Mouse (Mus musculus): ENCODE measurements around the gene Arr3. TPM values are rescaled to one million over a fixed set of nuclear protein-coding genes. Genes with fewer than 3 reads are reported as not detected.

The Arr3 gene
- polyA plus RNA-seq, 1 experiment from 2014 or later = 1.2 TPM

GRCm38 (mm10) chrX:100624242-100624641 is 18.9 kb downstream of the Arr3 start:
- H3K4me3 ChIP-seq (ENCODE audit: low read length) = no peak overlapping the region
- 83% methylated on average over 4 of the region's 4 CpGs for WGBS
- no peak overlapping the region for H3K9ac ChIP-seq (ENCODE audit: low read length)
- H3K36me3 ChIP-seq (ENCODE audit: control insufficient read depth, insufficient read depth) = peaks cover 6% of the 10 kb centered on the region; the same call in 1 of the 2 replicates
- ATAC-seq (replicated peaks; ENCODE audit: extremely low read depth, insufficient read depth, low FRiP score) = no peak
- H3K9me3 ChIP-seq (replicated peaks; ENCODE audit: control insufficient read depth, low read length) = no peaks in the 10 kb centered on the region
- no peaks in the 10 kb centered on the region for H3K27me3 ChIP-seq (ENCODE audit: control insufficient read depth, insufficient read depth, low read length)
- no peak overlapping the region for H3K4me2 ChIP-seq (ENCODE audit: low read depth, low read length)
- H3K4me1 ChIP-seq (ENCODE audit: control insufficient read depth, insufficient read depth, low read length) = peaks cover 7% of the 10 kb centered on the region
- no peak overlapping the region for H3K27ac ChIP-seq (ENCODE audit: low read length)

GRCm38 (mm10) chrX:100625146-100625545 is 19.8 kb downstream of the Arr3 start:
- no peak overlapping the region for H3K27ac ChIP-seq (ENCODE audit: low read length)
- no peaks in the 10 kb centered on the region for H3K9me3 ChIP-seq (replicated peaks; ENCODE audit: control insufficient read depth, low read length)
- WGBS = 32% methylated on average over 7 of the region's 7 CpGs
- H3K4me1 ChIP-seq (ENCODE audit: control insufficient read depth, insufficient read depth, low read length) = peaks cover 7% of the 10 kb centered on the region
- peak overlapping the region; percentile 74 for H3K9ac ChIP-seq (ENCODE audit: low read length)
- ATAC-seq (replicated peaks; ENCODE audit: extremely low read depth, insufficient read depth, low FRiP score) = no peak
- peak overlapping the region; percentile 64 for H3K4me2 ChIP-seq (ENCODE audit: low read depth, low read length)
- no peaks in the 10 kb centered on the region for H3K27me3 ChIP-seq (ENCODE audit: control insufficient read depth, insufficient read depth, low read length)
- peak overlapping the region; percentile 72 for H3K4me3 ChIP-seq (ENCODE audit: low read length)
- peaks cover 6% of the 10 kb centered on the region; the same call in 1 of the 2 replicates for H3K36me3 ChIP-seq (ENCODE audit: control insufficient read depth, insufficient read depth)

GRCm38 (mm10) chrX:100625546-100625801 is 20.2 kb downstream of the Arr3 start, which contains the start of gene Kif4:
Kif4 (plus strand) TSS chrX:100625737.
- ATAC-seq (replicated peaks; ENCODE audit: extremely low read depth, insufficient read depth, low FRiP score) = no peak
- H3K9me3 ChIP-seq (replicated peaks; ENCODE audit: control insufficient read depth, low read length) = no peaks in the 10 kb centered on the region
- peaks cover 7% of the 10 kb centered on the region for H3K4me1 ChIP-seq (ENCODE audit: control insufficient read depth, insufficient read depth, low read length)
- peaks cover 6% of the 10 kb centered on the region; the same call in 1 of the 2 replicates for H3K36me3 ChIP-seq (ENCODE audit: control insufficient read depth, insufficient read depth)
- peak within 1 kb of the TSS; percentile 76 for H3K27ac ChIP-seq (ENCODE audit: low read length)
- H3K4me3 ChIP-seq (ENCODE audit: low read length) = peak within 1 kb of the TSS; percentile 72
- WGBS = 22% methylated on average over 3 of the region's 3 CpGs
- no peaks in the 10 kb centered on the region for H3K27me3 ChIP-seq (ENCODE audit: control insufficient read depth, insufficient read depth, low read length)
- peak within 1 kb of the TSS; percentile 79 for H3K9ac ChIP-seq (ENCODE audit: low read length)
- H3K4me2 ChIP-seq (ENCODE audit: low read depth, low read length) = peak within 1 kb of the TSS; percentile 73

DNA sequence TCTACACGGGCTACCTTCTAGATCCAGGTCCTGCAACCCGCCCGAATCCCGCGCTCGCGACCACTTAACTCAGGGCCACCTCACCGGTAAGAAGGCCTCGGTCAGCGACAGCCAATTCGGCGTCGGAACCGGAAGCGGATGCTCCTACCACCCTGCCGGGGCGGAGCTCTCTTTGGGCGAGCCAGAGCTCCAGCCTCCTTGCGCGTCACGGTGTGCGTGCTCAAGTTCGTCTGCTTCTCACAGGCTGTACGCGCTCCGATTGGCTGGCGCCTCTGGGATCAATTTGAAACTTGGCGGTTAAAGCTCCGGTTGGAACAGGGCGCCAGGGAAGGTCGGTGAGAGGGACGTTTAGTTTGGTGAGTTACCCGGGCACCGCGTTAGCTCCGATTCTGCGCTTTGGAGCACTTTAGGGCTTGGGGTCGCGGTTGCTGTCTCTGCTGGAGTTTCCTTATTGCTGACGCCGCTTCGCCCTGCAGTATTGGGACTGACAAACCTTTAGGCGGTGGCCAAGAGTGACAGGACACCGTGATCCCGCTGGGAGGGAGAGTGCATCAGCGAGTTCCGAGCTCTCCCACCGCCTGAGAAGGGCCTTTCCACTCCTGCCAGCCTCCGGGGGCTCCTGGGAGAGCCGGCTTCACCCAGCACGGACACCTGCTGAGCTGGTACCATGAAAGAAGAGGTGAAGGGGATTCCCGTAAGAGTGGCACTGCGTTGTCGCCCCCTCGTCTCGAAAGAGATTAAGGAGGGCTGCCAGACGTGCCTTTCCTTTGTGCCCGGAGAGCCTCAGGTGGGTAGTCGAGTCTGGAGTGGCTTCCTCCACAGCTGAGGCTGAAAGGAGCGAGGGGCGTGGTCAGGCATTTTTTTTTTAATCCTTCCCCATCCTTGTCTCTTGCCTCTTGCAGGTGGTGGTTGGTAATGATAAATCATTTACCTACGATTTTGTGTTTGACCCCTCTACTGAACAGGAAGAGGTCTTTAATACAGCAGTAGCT is 20.8 kb downstream of the Arr3 start, which contains the start of gene Pdzd11:
Gene Pdzd11, minus strand, starts transcription at position 767 of the 992 bp plus-strand sequence.
- peak within 1 kb of the TSS; percentile 72 for H3K4me3 ChIP-seq (ENCODE audit: low read length)
- no peaks in the 10 kb centered on the region for H3K27me3 ChIP-seq (ENCODE audit: control insufficient read depth, insufficient read depth, low read length)
- H3K36me3 ChIP-seq (ENCODE audit: control insufficient read depth, insufficient read depth) = peaks cover 6% of the 10 kb centered on the region; the same call in 1 of the 2 replicates
- peak within 1 kb of the TSS; percentile 79 for H3K9ac ChIP-seq (ENCODE audit: low read length)
- H3K4me2 ChIP-seq (ENCODE audit: low read depth, low read length) = peak within 1 kb of the TSS; percentile 73
- H3K27ac ChIP-seq (ENCODE audit: low read length) = peak within 1 kb of the TSS; percentile 76
- 13% methylated on average over 60 of the region's 62 CpGs for WGBS
- H3K4me1 ChIP-seq (ENCODE audit: control insufficient read depth, insufficient read depth, low read length) = peaks cover 7% of the 10 kb centered on the region
- peak; percentile 99 for ATAC-seq (replicated peaks; ENCODE audit: extremely low read depth, insufficient read depth, low FRiP score)
- H3K9me3 ChIP-seq (replicated peaks; ENCODE audit: control insufficient read depth, low read length) = no peaks in the 10 kb centered on the region

DNA sequence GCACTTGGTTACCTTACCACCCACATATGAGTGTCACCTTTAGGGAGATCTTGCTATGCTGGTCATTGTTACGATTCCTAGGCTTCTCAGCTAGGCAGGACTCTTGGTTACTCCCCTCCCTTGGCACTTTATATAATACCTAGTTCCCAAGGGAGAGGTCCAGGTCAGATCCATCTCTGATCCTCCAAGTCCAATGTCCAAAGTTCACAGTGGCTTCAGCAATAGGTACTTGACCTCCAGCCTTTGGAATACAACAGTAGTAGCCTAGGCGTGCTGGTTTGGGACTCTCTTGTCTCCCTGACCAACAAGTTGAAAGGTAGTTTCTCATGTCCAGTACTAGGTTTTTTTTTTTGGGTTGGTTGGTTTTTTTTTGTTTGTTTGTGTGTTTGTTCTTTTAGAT is 23.8 kb downstream of the Arr3 start:
- ATAC-seq (replicated peaks; ENCODE audit: extremely low read depth, insufficient read depth, low FRiP score) = no peak
- 78% methylated on average over 2 of the region's 2 CpGs for WGBS

DNA sequence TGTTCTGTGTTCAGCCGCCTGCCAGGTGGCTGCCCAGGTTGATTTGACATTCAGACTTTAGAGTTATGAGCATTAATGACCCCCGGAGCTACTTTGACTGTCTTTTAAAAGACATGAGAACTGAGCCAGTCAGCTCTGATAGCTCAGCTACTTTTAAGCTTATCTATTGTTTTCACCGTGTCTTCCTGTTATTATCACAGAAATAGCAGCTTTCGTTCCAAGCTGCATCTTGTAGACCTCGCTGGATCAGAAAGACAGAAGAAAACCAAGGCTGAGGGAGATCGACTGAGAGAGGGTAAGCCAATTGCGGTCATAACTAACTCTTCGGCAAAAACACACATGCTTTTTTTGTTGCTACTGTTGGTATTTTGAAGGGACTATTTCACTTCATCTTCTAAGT is 33.2 kb downstream of the Arr3 start:
- Histone ChIP-seq H3K27me3 (ENCODE audit: control insufficient read depth, insufficient read depth, low read length) (no peaks in the 10 kb centered on the region), H3K9ac (ENCODE audit: low read length) (no peak overlapping the region), H3K36me3 (ENCODE audit: control insufficient read depth, insufficient read depth) (peaks cover 14% of the 10 kb centered on the region; the same call in 1 of the 2 replicates), H3K4me3 (ENCODE audit: low read length) (no peak overlapping the region), H3K27ac (ENCODE audit: low read length) (no peak overlapping the region), H3K4me1 (ENCODE audit: control insufficient read depth, insufficient read depth, low read length) (no peaks in the 10 kb centered on the region), H3K4me2 (ENCODE audit: low read depth, low read length) (no peak overlapping the region), H3K9me3 (replicated peaks; ENCODE audit: control insufficient read depth, low read length) (no peaks in the 10 kb centered on the region)
- no peak for ATAC-seq (replicated peaks; ENCODE audit: extremely low read depth, insufficient read depth, low FRiP score)
- WGBS = 78% methylated on average over 8 of the region's 8 CpGs

More for the DNA sequence above, 23.8 kb downstream of the Arr3 start:
- no peaks in the 10 kb centered on the region for H3K27me3 ChIP-seq (ENCODE audit: control insufficient read depth, insufficient read depth, low read length)
- peaks cover 7% of the 10 kb centered on the region for H3K4me1 ChIP-seq (ENCODE audit: control insufficient read depth, insufficient read depth, low read length)
- H3K4me3 ChIP-seq (ENCODE audit: low read length) = no peak overlapping the region
- no peak overlapping the region for H3K4me2 ChIP-seq (ENCODE audit: low read depth, low read length)
- H3K27ac ChIP-seq (ENCODE audit: low read length) = no peak overlapping the region
- no peak overlapping the region for H3K9ac ChIP-seq (ENCODE audit: low read length)
- H3K36me3 ChIP-seq (ENCODE audit: control insufficient read depth, insufficient read depth) = no peaks in the 10 kb centered on the region
- no peaks in the 10 kb centered on the region for H3K9me3 ChIP-seq (replicated peaks; ENCODE audit: control insufficient read depth, low read length)

DNA sequence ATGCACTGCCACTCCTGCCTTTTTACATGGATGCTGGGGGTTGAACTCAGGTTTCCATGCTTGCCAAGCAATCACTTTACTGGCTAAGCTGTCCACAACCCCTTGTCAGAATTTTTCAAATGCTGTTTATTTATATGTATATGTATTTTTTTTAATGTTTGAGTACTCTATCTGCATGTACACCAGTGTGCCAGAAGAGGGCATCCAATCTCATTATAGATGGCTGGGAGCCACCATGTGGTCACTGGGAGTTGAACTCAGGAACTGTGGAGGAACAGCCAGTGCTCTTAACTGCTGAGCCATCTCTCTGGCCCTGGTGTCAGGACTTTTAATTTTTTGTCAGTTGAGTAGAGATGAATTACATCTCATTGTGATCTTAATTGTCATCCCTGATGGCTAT is 47.6 kb downstream of the Arr3 start:
- Histone ChIP-seq H3K27ac (ENCODE audit: low read length) (no peak overlapping the region), H3K36me3 (ENCODE audit: control insufficient read depth, insufficient read depth) (no peaks in the 10 kb centered on the region), H3K4me2 (ENCODE audit: low read depth, low read length) (no peak overlapping the region), H3K4me1 (ENCODE audit: control insufficient read depth, insufficient read depth, low read length) (no peaks in the 10 kb centered on the region), H3K4me3 (ENCODE audit: low read length) (no peak overlapping the region), H3K27me3 (ENCODE audit: control insufficient read depth, insufficient read depth, low read length) (no peaks in the 10 kb centered on the region), H3K9me3 (replicated peaks; ENCODE audit: control insufficient read depth, low read length) (no peaks in the 10 kb centered on the region), H3K9ac (ENCODE audit: low read length) (no peak overlapping the region)
- ATAC-seq (replicated peaks; ENCODE audit: extremely low read depth, insufficient read depth, low FRiP score) = no peak

- no peaks in the 10 kb centered on the region for H3K4me1 ChIP-seq (ENCODE audit: control insufficient read depth, insufficient read depth, low read length)
- 0 out of 2 replicates have a peak, but pooled peaks cover 3% of the 10 kb centered on the region for H3K27me3 ChIP-seq (ENCODE audit: control insufficient read depth, insufficient read depth, low read length)
- ATAC-seq (replicated peaks; ENCODE audit: extremely low read depth, insufficient read depth, low FRiP score) = no peak
- peaks cover 3% of the 10 kb centered on the region; the same call in 1 of the 2 replicates for H3K36me3 ChIP-seq (ENCODE audit: control insufficient read depth, insufficient read depth)
- H3K4me3 ChIP-seq (ENCODE audit: low read length) = no peak overlapping the region
- H3K4me2 ChIP-seq (ENCODE audit: low read depth, low read length) = no peak overlapping the region
- H3K27ac ChIP-seq (ENCODE audit: low read length) = no peak overlapping the region
- WGBS = 77% methylated on average over 2 of the region's 2 CpGs
- no peak overlapping the region for H3K9ac ChIP-seq (ENCODE audit: low read length)
- H3K9me3 ChIP-seq (replicated peaks; ENCODE audit: control insufficient read depth, low read length) = no peaks in the 10 kb centered on the region
These were observed 59.5 kb downstream of the Arr3 start for GRCm38 (mm10) chrX:100664825-100665224.

Measured in heart, embryonic 16.5 days (tissue).